Mouse (Mus musculus) urinary bladder, postnatal 36 days (tissue): Measurements from ENCODE around the gene Smok3b.
"Not testable (repeated sequence)": the region's sequence is repeated elsewhere in the genome, so short reads cannot be mapped to it uniquely, and the experiment has no call there.

Experiments
- DNase-seq, 2 experiments: peaks; one replicate each; pipeline ENCODE4 v3.0.0; 2022; ENCODE audit warnings: low spot score in 2 of 2, mixed read lengths in 1 of 2

Smok3b gene

GRCm38 (mm10) chr5:138020961-138021479 is at the start of gene Smok3b, which contains the start of gene Smok3a:
Gene Smok3b (plus strand): TSS chr5:138021429.
Gene Smok3a (plus strand): TSS chr5:138021261.
- not testable (repeated sequence) for DNase-seq

- DNase-seq, result no peak
These were observed 48.1 kb upstream of the Smok3b start for GRCm38 (mm10) chr5:137973161-137973560.

GRCm38 (mm10) chr5:137973738-137974137 is 47.5 kb upstream of the Smok3b start:
- DNase-seq, result no peak

GRCm38 (mm10) chr5:137974724-137975123 is 46.5 kb upstream of the Smok3b start:
- DNase-seq, result no peak

- no peak for DNase-seq
These were observed 45.8 kb upstream of the Smok3b start for GRCm38 (mm10) chr5:137975434-137975833.

GRCm38 (mm10) chr5:137977291-137977690 is 43.9 kb upstream of the Smok3b start:
- DNase-seq, result no peak

GRCm38 (mm10) chr5:137979081-137979480 is 42.1 kb upstream of the Smok3b start:
- DNase-seq, result no peak

GRCm38 (mm10) chr5:137981300-137981699 is 39.9 kb upstream of the Smok3b start, which contains the start of gene Azgp1:
Gene Azgp1 (plus strand): TSS chr5:137981520.
- peak in 1 of 2 experiments; percentile 16 for DNase-seq

- DNase-seq, result no peak
These were observed 34.9 kb upstream of the Smok3b start for GRCm38 (mm10) chr5:137986351-137986750.

- DNase-seq, result no peak
These were observed 11.8 kb upstream of the Smok3b start for GRCm38 (mm10) chr5:138009437-138009836.

- DNase-seq, result no peak
These were observed 8.8 kb upstream of the Smok3b start for GRCm38 (mm10) chr5:138012382-138012781.

GRCm38 (mm10) chr5:138016530-138016929 is 4.7 kb upstream of the Smok3b start:
- no peak for DNase-seq

- DNase-seq, result no peak
These were observed 4.2 kb upstream of the Smok3b start for GRCm38 (mm10) chr5:138016997-138017396.

GRCm38 (mm10) chr5:138019577-138019976 is 1.7 kb upstream of the Smok3b start:
- not testable (repeated sequence) for DNase-seq

GRCm38 (mm10) chr5:138052894-138053293 is 31.7 kb downstream of the Smok3b start, which contains the start of gene Smok3c:
Gene Smok3c (plus strand): TSS chr5:138053194.
- not testable (repeated sequence) for DNase-seq

- DNase-seq, result no peak
These were observed 52.6 kb downstream of the Smok3b start for GRCm38 (mm10) chr5:138073803-138074202.

- no peak for DNase-seq
These were observed 54.5 kb downstream of the Smok3b start for GRCm38 (mm10) chr5:138075684-138076083.

GRCm38 (mm10) chr5:138076148-138076547 is 54.9 kb downstream of the Smok3b start:
- DNase-seq, result no peak

- DNase-seq, result no peak
These were observed 59.2 kb downstream of the Smok3b start for GRCm38 (mm10) chr5:138080456-138080855.

GRCm38 (mm10) chr5:138081446-138081845 is 60.2 kb downstream of the Smok3b start:
- no peak for DNase-seq

GRCm38 (mm10) chr5:138083318-138083900 is 62.2 kb downstream of the Smok3b start:
- DNase-seq, result no peak

GRCm38 (mm10) chr5:138083936-138084335 is 62.7 kb downstream of the Smok3b start:
- DNase-seq, result no peak

- no peak for DNase-seq
These were observed 63.3 kb downstream of the Smok3b start for GRCm38 (mm10) chr5:138084507-138084906.
